In the genomic region with DNA sequence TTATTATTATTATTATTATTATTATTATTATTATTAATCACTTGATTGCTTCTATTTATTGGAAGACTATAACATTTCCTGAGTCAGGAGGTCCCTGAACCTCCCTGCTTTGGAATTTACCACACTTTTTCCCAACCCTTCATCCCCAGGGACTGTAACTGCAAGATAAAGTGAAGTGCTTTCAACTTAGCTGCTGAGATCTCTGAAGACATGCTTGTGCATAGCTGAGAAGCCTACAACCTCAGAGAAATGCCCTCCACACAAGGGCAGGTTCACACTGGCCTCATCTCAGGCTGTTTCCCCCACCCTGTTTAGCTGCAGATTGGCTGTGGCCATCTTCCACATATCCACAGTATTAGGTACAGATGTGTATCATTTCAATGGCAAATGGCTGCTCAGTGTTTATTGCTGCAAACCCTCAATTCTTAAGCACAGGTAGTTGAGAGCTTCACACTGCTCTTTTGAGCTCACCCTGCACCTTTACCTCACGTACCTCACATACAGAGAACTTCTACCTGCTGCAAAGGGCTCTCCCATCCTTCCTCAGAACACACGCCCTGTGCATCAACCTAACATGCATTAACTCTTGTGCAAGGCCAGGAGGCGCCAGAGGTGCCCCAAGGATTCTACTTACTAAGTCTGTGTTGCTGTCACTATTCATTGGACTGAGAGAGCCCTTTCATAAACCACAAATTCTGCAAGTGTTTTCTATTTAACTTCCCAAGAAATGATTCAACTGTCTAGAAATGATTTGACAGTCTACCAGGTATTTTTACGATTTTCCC, we compare ENCODE assay signal across 20 mouse cellular contexts. TPM values are rescaled to one million over a fixed set of nuclear protein-coding genes. Genes with fewer than 3 reads are reported as not detected.
A peak's percentile ranks its signal among the peaks of the same experiment; 100 is the strongest.
DNase-seq lines count a peak whose midpoint lies in the region; ATAC-seq and TF ChIP-seq lines count a peak whose summit lies in the region.
"Had no signal": no experiment of that assay in that cellular context is flagged by ENCODE, and none has a peak within 500 bp of the region (broad histone marks: within the 10 kb centered on the region; RNA-seq: fewer than 3 reads in every experiment).

No protein-coding gene starts in this region.

- H3K4me2 ChIP-seq in forebrain, postnatal 0 days (ENCODE audit: low read depth): no peak overlapping the region
- no peak overlapping the region for H3K4me2 ChIP-seq in forebrain, embryonic 14.5 days (ENCODE audit: low read length)
- H3K4me2 ChIP-seq: forebrain, embryonic 12.5 days; limb, embryonic 15.5 days; midbrain, embryonic 11.5 days; neural tube, embryonic 13.5 days had no signal

- H3K9me3 ChIP-seq in forebrain, postnatal 0 days (ENCODE audit: low read length): no peaks in the 10 kb centered on the region
- no peaks in the 10 kb centered on the region for H3K9me3 ChIP-seq in forebrain, embryonic 14.5 days (replicated peaks; ENCODE audit: control insufficient read depth, low read length)
- H3K9me3 ChIP-seq: forebrain, embryonic 12.5 days; limb, embryonic 15.5 days; neural tube, embryonic 13.5 days had no signal

- H3K4me1 ChIP-seq in forebrain, postnatal 0 days (ENCODE audit: insufficient read depth): no peaks in the 10 kb centered on the region
- H3K4me1 ChIP-seq in forebrain, embryonic 14.5 days (ENCODE audit: control insufficient read depth, insufficient read depth, low read length): no peaks in the 10 kb centered on the region
- H3K4me1 ChIP-seq: forebrain, embryonic 12.5 days; limb, embryonic 15.5 days; neural tube, embryonic 13.5 days had no signal

- no peaks in the 10 kb centered on the region for H3K27me3 ChIP-seq in forebrain, postnatal 0 days (ENCODE audit: insufficient read depth, low read length)
- H3K27me3 ChIP-seq in forebrain, embryonic 14.5 days (replicated peaks; ENCODE audit: control insufficient read depth, insufficient read depth, low read length): no peaks in the 10 kb centered on the region
- H3K27me3 ChIP-seq: forebrain, embryonic 12.5 days; limb, embryonic 15.5 days; neural tube, embryonic 13.5 days had no signal

- 0 out of 2 replicates have a peak, but pooled peaks have one; percentile 23 for TF ChIP-seq CTCF in forebrain, postnatal 0 days (IDR thresholded peaks at IDR 0.05; ENCODE audit: low read depth)
- peak; percentile 48 for TF ChIP-seq CTCF in layer of hippocampus, adult 2 months (conservative IDR thresholded peaks at IDR 0.05)

- 78% methylated on average over 4 of the region's 4 CpGs for WGBS in forebrain, postnatal 0 days
- 72% methylated on average over 4 of the region's 4 CpGs for WGBS in forebrain, embryonic 14.5 days

- no peak overlapping the region for H3K9ac ChIP-seq in forebrain, postnatal 0 days
- no peak overlapping the region for H3K9ac ChIP-seq in forebrain, embryonic 14.5 days (ENCODE audit: low read length)
- H3K9ac ChIP-seq: forebrain, embryonic 12.5 days; limb, embryonic 15.5 days; neural tube, embryonic 13.5 days had no signal

- no peak overlapping the region for H3K4me3 ChIP-seq in forebrain, postnatal 0 days (ENCODE audit: low read depth, low read length)
- H3K4me3 ChIP-seq in forebrain, embryonic 14.5 days (ENCODE audit: low read depth, low read length): no peak overlapping the region
- H3K4me3 ChIP-seq in layer of hippocampus, adult 2 months: no peak overlapping the region
- H3K4me3 ChIP-seq: forebrain, embryonic 12.5 days; limb, embryonic 15.5 days; neural tube, embryonic 13.5 days had no signal

- no peak for DNase-seq in forebrain, postnatal 0 days
- DNase-seq in forebrain, embryonic 14.5 days (ENCODE audit: low spot score): no peak
- no peak for DNase-seq in layer of hippocampus, adult 2 months (ENCODE audit: low spot score in 2 of 2)
- no peak for DNase-seq in layer of hippocampus, adult 9-10 months (ENCODE audit: low spot score)
- peak; percentile 25 for DNase-seq in 3T3-L1 (ENCODE audit: low read depth, low spot score)
- peak; percentile 4 for DNase-seq in R1 (ENCODE audit: low read depth, low spot score)
- DNase-seq in cerebellum, adult 11 months: no peak
- DNase-seq: cerebellum, postnatal 14 days; gastrocnemius, postnatal 36 days; kidney, postnatal 10 days; right cerebral cortex, postnatal 14 days; thymus, postnatal 36 days had no signal

- H3K36me3 ChIP-seq in forebrain, postnatal 0 days (ENCODE audit: insufficient read depth): no peaks in the 10 kb centered on the region
- no peaks in the 10 kb centered on the region for H3K36me3 ChIP-seq in forebrain, embryonic 14.5 days (ENCODE audit: control insufficient read depth, insufficient read depth, low read length)
- H3K36me3 ChIP-seq: forebrain, embryonic 12.5 days; limb, embryonic 15.5 days; neural tube, embryonic 13.5 days had no signal

- no peak overlapping the region for H3K27ac ChIP-seq in forebrain, postnatal 0 days (ENCODE audit: low read depth, low read length)
- H3K27ac ChIP-seq in forebrain, embryonic 14.5 days (ENCODE audit: low read depth, low read length): no peak overlapping the region
- H3K27ac ChIP-seq in layer of hippocampus, adult 2 months: no peak overlapping the region
- H3K27ac ChIP-seq: forebrain, embryonic 12.5 days; limb, embryonic 15.5 days; macrophage; neural tube, embryonic 13.5 days had no signal

- ATAC-seq in forebrain, postnatal 0 days: no peak
- no peak for ATAC-seq in forebrain, embryonic 14.5 days
- no peak for ATAC-seq in inflammation-experienced regulatory T-cells, adult 6 months

RNA-seq across cellular contexts. Expression of a gene that starts 52.1 kb away (rescaled TPM):
- 0.14 TPM in 1 of 2 replicates, not detected in the other for total RNA-seq in forebrain, postnatal 0 days (2014; rRNA removed)
- not detected in 2 replicates for polyA plus RNA-seq in forebrain, postnatal 0 days (2015; fragmentation: Nextera tagmentation; extraction: Ambion mirVana)
- polyA plus RNA-seq in forebrain, embryonic 14.5 days (2014; fragmentation: Nextera tagmentation; extraction: Ambion mirVana): not detected in 2 replicates
- total RNA-seq in layer of hippocampus, adult 2 months (2021): under 1 TPM; 0.32 to 0.41 TPM
- polyA plus RNA-seq in inflammation-experienced regulatory T-cells, adult 6 months (2017; shearing (Covaris generic)): not detected
- total RNA-seq: left cerebral cortex, postnatal 25 days had no signal
- polyA plus RNA-seq: forebrain, embryonic 12.5 days; hindbrain, embryonic 11.5 days; macrophage; midbrain, embryonic 11.5 days had no signal

Comparison
In these comparisons a context has a peak if more than half of its experiments do, and no peak if none do; other contexts are left out.
1. DNase-seq: peak in 3T3-L1 (single experiment) and R1 (single experiment); none in forebrain, postnatal 0 days (single experiment), forebrain, embryonic 14.5 days (single experiment), layer of hippocampus, adult 2 months (0 of 2), layer of hippocampus, adult 9-10 months (single experiment) and cerebellum, adult 11 months (single experiment).